Mouse (Mus musculus) testis, postnatal 14 days (tissue): ENCODE measurements around the gene Efcab11.
"Not testable (repeated sequence)": the region's sequence is repeated elsewhere in the genome, so short reads cannot be mapped to it uniquely, and the experiment has no call there.

ENCODE experiments used
- DNase-seq: peaks from one replicate; pipeline ENCODE4 v3.0.0; 2021; ENCODE audit warnings: low spot score

Gene Efcab11

GRCm38 (mm10) chr12:99806741-99807140 is 77.5 kb downstream of the Efcab11 start:
- not testable (repeated sequence) for DNase-seq

- DNase-seq = no peak
Measured at GRCm38 (mm10) chr12:99795921-99796320, 88.3 kb downstream of the Efcab11 start.

- no peak for DNase-seq
Measured at GRCm38 (mm10) chr12:99794792-99795620, 89.2 kb downstream of the Efcab11 start.

GRCm38 (mm10) chr12:99794158-99794515 is 90.1 kb downstream of the Efcab11 start:
- no peak for DNase-seq

GRCm38 (mm10) chr12:99793465-99794157 is 90.6 kb downstream of the Efcab11 start:
- no peak for DNase-seq

GRCm38 (mm10) chr12:99789283-99789960 is 94.8 kb downstream of the Efcab11 start:
- no peak for DNase-seq

- no peak for DNase-seq
Measured at GRCm38 (mm10) chr12:99781774-99782173, 102.5 kb downstream of the Efcab11 start.

- no peak for DNase-seq
Measured at GRCm38 (mm10) chr12:99780396-99780795, 103.8 kb downstream of the Efcab11 start.

GRCm38 (mm10) chr12:99779908-99780307 is 104.3 kb downstream of the Efcab11 start:
- DNase-seq = no peak

- no peak for DNase-seq
Measured at GRCm38 (mm10) chr12:99776497-99777139, 107.6 kb downstream of the Efcab11 start.

GRCm38 (mm10) chr12:99774864-99775263 is 109.4 kb downstream of the Efcab11 start:
- no peak for DNase-seq

- DNase-seq = no peak
Measured at GRCm38 (mm10) chr12:99773636-99774193, 110.5 kb downstream of the Efcab11 start.

GRCm38 (mm10) chr12:99771018-99771417 is 113.2 kb downstream of the Efcab11 start:
- no peak for DNase-seq

GRCm38 (mm10) chr12:99769626-99770025 is 114.6 kb downstream of the Efcab11 start:
- DNase-seq = no peak

GRCm38 (mm10) chr12:99767691-99768090 is 116.5 kb downstream of the Efcab11 start:
- DNase-seq = no peak

GRCm38 (mm10) chr12:99765979-99766378 is 118.3 kb downstream of the Efcab11 start:
- no peak for DNase-seq

- DNase-seq = no peak
Measured at GRCm38 (mm10) chr12:99764053-99764452, 120.2 kb downstream of the Efcab11 start.

- DNase-seq = no peak
Measured at GRCm38 (mm10) chr12:99757754-99758526, 126.3 kb downstream of the Efcab11 start.

GRCm38 (mm10) chr12:99756914-99757687 is 127.1 kb downstream of the Efcab11 start:
- no peak for DNase-seq

GRCm38 (mm10) chr12:99756213-99756612 is 128.0 kb downstream of the Efcab11 start:
- no peak for DNase-seq
